Mouse (Mus musculus): ENCODE results near the gene Arhgef28.
A peak's percentile ranks its signal among the peaks of the same experiment; 100 is the strongest.
"Not testable (repeated sequence)": the region's sequence is repeated elsewhere in the genome, so short reads cannot be mapped to it uniquely, and the experiment has no call there.

The Arhgef28 gene

GRCm38 (mm10) chr13:98124113-98124745 lies 82.0 kb downstream of the Arhgef28 start:
- H3K36me3 ChIP-seq (ENCODE audit: control insufficient read depth, insufficient read depth, low read length, poor library complexity, severe bottlenecking) = no peaks in the 10 kb centered on the region
- no peaks in the 10 kb centered on the region for H3K27me3 ChIP-seq (ENCODE audit: control insufficient read depth, insufficient read depth, low read length, poor library complexity, severe bottlenecking)
- peak; percentile 1 for DNase-seq (ENCODE audit: low read depth, low spot score)

- no peaks in the 10 kb centered on the region for H3K36me3 ChIP-seq (ENCODE audit: control insufficient read depth, insufficient read depth, low read length, poor library complexity, severe bottlenecking)
These were observed 83.5 kb downstream of the Arhgef28 start for GRCm38 (mm10) chr13:98122766-98123165.

GRCm38 (mm10) chr13:98121993-98122392 lies 84.2 kb downstream of the Arhgef28 start:
- no peak for DNase-seq (ENCODE audit: low read depth, low spot score)
- H3K36me3 ChIP-seq (ENCODE audit: control insufficient read depth, insufficient read depth, low read length, poor library complexity, severe bottlenecking) = no peaks in the 10 kb centered on the region
- H3K27me3 ChIP-seq (ENCODE audit: control insufficient read depth, insufficient read depth, low read length, poor library complexity, severe bottlenecking) = no peaks in the 10 kb centered on the region

More at GRCm38 (mm10) chr13:98122766-98123165, 83.5 kb downstream of the Arhgef28 start:
- no peak for DNase-seq (ENCODE audit: low read depth, low spot score)
- no peaks in the 10 kb centered on the region for H3K27me3 ChIP-seq (ENCODE audit: control insufficient read depth, insufficient read depth, low read length, poor library complexity, severe bottlenecking)

- no peak for DNase-seq (ENCODE audit: low read depth, low spot score)
- H3K27me3 ChIP-seq (ENCODE audit: control insufficient read depth, insufficient read depth, low read length, poor library complexity, severe bottlenecking) = no peaks in the 10 kb centered on the region
- no peaks in the 10 kb centered on the region for H3K36me3 ChIP-seq (ENCODE audit: control insufficient read depth, insufficient read depth, low read length, poor library complexity, severe bottlenecking)
These were observed 85.1 kb downstream of the Arhgef28 start for GRCm38 (mm10) chr13:98121124-98121470.

- DNase-seq (ENCODE audit: low read depth, low spot score) = no peak
- Histone ChIP-seq H3K36me3 (ENCODE audit: control insufficient read depth, insufficient read depth, low read length, poor library complexity, severe bottlenecking) (no peaks in the 10 kb centered on the region), H3K27me3 (ENCODE audit: control insufficient read depth, insufficient read depth, low read length, poor library complexity, severe bottlenecking) (no peaks in the 10 kb centered on the region)
These were observed 85.7 kb downstream of the Arhgef28 start for GRCm38 (mm10) chr13:98120356-98121123.

GRCm38 (mm10) chr13:98118291-98118690 lies 87.9 kb downstream of the Arhgef28 start:
- no peak for DNase-seq (ENCODE audit: low read depth, low spot score)
- Histone ChIP-seq H3K36me3 (ENCODE audit: control insufficient read depth, insufficient read depth, low read length, poor library complexity, severe bottlenecking) (no peaks in the 10 kb centered on the region), H3K27me3 (ENCODE audit: control insufficient read depth, insufficient read depth, low read length, poor library complexity, severe bottlenecking) (no peaks in the 10 kb centered on the region)

- H3K36me3 ChIP-seq (ENCODE audit: control insufficient read depth, insufficient read depth, low read length, poor library complexity, severe bottlenecking) = no peaks in the 10 kb centered on the region
- DNase-seq (ENCODE audit: low read depth, low spot score) = no peak
- H3K27me3 ChIP-seq (ENCODE audit: control insufficient read depth, insufficient read depth, low read length, poor library complexity, severe bottlenecking) = no peaks in the 10 kb centered on the region
These were observed 88.5 kb downstream of the Arhgef28 start for GRCm38 (mm10) chr13:98117566-98118254.

GRCm38 (mm10) chr13:98115650-98116049 lies 90.6 kb downstream of the Arhgef28 start:
- Histone ChIP-seq H3K27me3 (ENCODE audit: control insufficient read depth, insufficient read depth, low read length, poor library complexity, severe bottlenecking) (no peaks in the 10 kb centered on the region), H3K36me3 (ENCODE audit: control insufficient read depth, insufficient read depth, low read length, poor library complexity, severe bottlenecking) (no peaks in the 10 kb centered on the region)
- DNase-seq (ENCODE audit: low read depth, low spot score) = no peak

GRCm38 (mm10) chr13:98115051-98115450 lies 91.2 kb downstream of the Arhgef28 start:
- no peak for DNase-seq (ENCODE audit: low read depth, low spot score)
- no peaks in the 10 kb centered on the region for H3K27me3 ChIP-seq (ENCODE audit: control insufficient read depth, insufficient read depth, low read length, poor library complexity, severe bottlenecking)

GRCm38 (mm10) chr13:98112812-98113503 lies 93.3 kb downstream of the Arhgef28 start:
- H3K27me3 ChIP-seq (ENCODE audit: control insufficient read depth, insufficient read depth, low read length, poor library complexity, severe bottlenecking) = no peaks in the 10 kb centered on the region
- no peak for DNase-seq (ENCODE audit: low read depth, low spot score)
- H3K36me3 ChIP-seq (ENCODE audit: control insufficient read depth, insufficient read depth, low read length, poor library complexity, severe bottlenecking) = no peaks in the 10 kb centered on the region

More at GRCm38 (mm10) chr13:98115051-98115450, 91.2 kb downstream of the Arhgef28 start:
- no peaks in the 10 kb centered on the region for H3K36me3 ChIP-seq (ENCODE audit: control insufficient read depth, insufficient read depth, low read length, poor library complexity, severe bottlenecking)

- no peaks in the 10 kb centered on the region for H3K27me3 ChIP-seq (ENCODE audit: control insufficient read depth, insufficient read depth, low read length, poor library complexity, severe bottlenecking)
- DNase-seq (ENCODE audit: low read depth, low spot score) = no peak
- H3K36me3 ChIP-seq (ENCODE audit: control insufficient read depth, insufficient read depth, low read length, poor library complexity, severe bottlenecking) = no peaks in the 10 kb centered on the region
These were observed 94.7 kb downstream of the Arhgef28 start for GRCm38 (mm10) chr13:98111531-98111930.

GRCm38 (mm10) chr13:98111021-98111420 lies 95.2 kb downstream of the Arhgef28 start:
- Histone ChIP-seq H3K36me3 (ENCODE audit: control insufficient read depth, insufficient read depth, low read length, poor library complexity, severe bottlenecking) (no peaks in the 10 kb centered on the region), H3K27me3 (ENCODE audit: control insufficient read depth, insufficient read depth, low read length, poor library complexity, severe bottlenecking) (no peaks in the 10 kb centered on the region)
- no peak for DNase-seq (ENCODE audit: low read depth, low spot score)

GRCm38 (mm10) chr13:98108481-98108880 lies 97.8 kb downstream of the Arhgef28 start:
- H3K36me3 ChIP-seq (ENCODE audit: control insufficient read depth, insufficient read depth, low read length, poor library complexity, severe bottlenecking); DNase-seq (ENCODE audit: low read depth, low spot score); H3K27me3 ChIP-seq (ENCODE audit: control insufficient read depth, insufficient read depth, low read length, poor library complexity, severe bottlenecking): not testable (repeated sequence)

- Histone ChIP-seq H3K27me3 (ENCODE audit: control insufficient read depth, insufficient read depth, low read length, poor library complexity, severe bottlenecking) (no peaks in the 10 kb centered on the region), H3K36me3 (ENCODE audit: control insufficient read depth, insufficient read depth, low read length, poor library complexity, severe bottlenecking) (no peaks in the 10 kb centered on the region)
- DNase-seq (ENCODE audit: low read depth, low spot score) = no peak
These were observed 98.6 kb downstream of the Arhgef28 start for GRCm38 (mm10) chr13:98107621-98108020.
